Mouse (Mus musculus): Measurements from ENCODE around the gene Lefty1. TPM values are rescaled to one million over a fixed set of nuclear protein-coding genes. Genes with fewer than 3 reads are reported as not detected.
"Not testable (repeated sequence)": the region's sequence is repeated elsewhere in the genome, so short reads cannot be mapped to it uniquely, and the experiment has no call there.

Lefty1 gene
- polyA plus RNA-seq (2015; fragmentation: Nextera tagmentation; extraction: Ambion mirVana), result 1.8 and 2.2 TPM in 2 replicates

DNA sequence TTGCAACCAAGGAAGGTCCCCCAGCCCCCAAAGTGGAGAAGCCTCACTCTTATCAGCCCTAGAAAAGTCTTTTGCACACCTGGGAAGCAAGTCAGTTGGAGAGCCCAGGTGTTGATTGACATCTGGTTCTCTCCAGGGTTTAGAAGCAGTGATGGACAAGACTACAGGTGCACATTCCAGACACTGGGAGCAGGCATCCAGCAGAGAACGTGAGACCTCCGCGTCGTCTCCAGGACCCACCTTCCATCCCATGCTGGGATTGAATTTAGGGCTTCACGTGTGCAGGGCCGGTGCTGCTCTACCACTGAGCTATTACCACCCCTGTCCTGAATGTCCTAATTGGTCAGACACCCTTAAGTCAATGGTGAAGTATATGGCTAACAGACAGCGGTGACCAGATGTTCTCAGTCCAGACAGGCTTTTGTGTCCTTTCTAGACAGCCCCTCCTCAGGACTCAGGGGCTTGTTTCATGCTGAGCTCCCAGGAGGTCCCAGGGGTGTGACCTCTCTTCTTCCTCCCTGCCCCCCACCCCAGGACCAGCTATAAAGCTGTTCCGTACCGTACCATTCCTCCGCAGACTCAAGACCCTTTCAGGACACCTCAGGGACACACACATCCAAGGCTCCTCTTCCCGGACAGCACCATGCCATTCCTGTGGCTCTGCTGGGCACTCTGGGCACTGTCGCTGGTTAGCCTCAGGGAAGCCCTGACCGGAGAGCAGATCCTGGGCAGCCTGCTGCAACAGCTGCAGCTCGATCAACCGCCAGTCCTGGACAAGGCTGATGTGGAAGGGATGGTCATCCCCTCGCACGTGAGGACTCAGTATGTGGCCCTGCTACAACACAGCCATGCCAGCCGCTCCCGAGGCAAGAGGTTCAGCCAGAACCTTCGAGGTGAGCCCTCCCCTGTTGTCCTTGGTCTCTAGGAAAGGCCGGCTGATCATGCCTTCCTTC is at the start of gene Lefty1:
Lefty1 (plus strand) TSS at position 556 of the 953 bp plus-strand sequence.
- Histone ChIP-seq H3K27ac (no peak within 1 kb of the TSS), H3K36me3 (no peaks in the 10 kb centered on the region), H3K9me3 (no peaks in the 10 kb centered on the region), H3K27me3 (peaks cover 63% of the 10 kb centered on the region), H3K4me2 (replicated peaks) (no peak within 1 kb of the TSS), H3K4me3 (no peak within 1 kb of the TSS), H3K9ac (no peak within 1 kb of the TSS), H3K4me1 (no peaks in the 10 kb centered on the region; the same call in 1 of the 2 replicates)
- 15% methylated on average over 21 of the region's 21 CpGs for WGBS
- no peak for ATAC-seq (ENCODE audit: low FRiP score, low read depth)

DNA sequence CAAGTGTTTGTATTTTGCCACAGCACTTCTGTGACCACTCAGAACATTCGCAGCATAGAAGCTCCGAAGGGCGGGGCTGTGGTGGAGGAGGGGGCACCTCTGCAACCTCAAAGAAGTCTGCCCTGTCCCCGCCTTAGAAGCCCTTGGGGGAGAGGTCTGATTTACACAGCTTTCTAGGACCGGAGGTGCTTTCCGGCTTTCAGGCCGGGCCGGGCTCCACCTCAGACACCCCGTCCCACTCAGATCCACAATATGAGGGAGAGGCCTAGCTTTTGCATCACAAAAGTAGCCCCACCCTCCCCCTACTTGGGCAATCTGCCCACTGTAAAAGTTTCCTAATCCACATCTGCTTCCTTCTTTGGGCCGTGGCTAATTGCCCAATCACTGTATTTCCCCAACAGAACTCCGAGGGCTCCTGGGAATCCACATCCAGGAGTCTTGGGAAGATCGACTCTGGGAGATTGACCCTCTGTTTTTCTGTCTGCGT is 46.2 kb upstream of the Lefty1 start:
- Histone ChIP-seq H3K4me3 (peak overlapping the region; percentile 11), H3K4me2 (replicated peaks) (peak overlapping the region; percentile 54), H3K27me3 (peaks cover 21% of the 10 kb centered on the region), H3K27ac (peak overlapping the region; percentile 52; the same call in 1 of the 2 replicates), H3K9ac (peak overlapping the region; percentile 35; the same call in 1 of the 2 replicates), H3K4me1 (peaks cover 13% of the 10 kb centered on the region), H3K36me3 (no peaks in the 10 kb centered on the region), H3K9me3 (no peaks in the 10 kb centered on the region)
- ATAC-seq (ENCODE audit: low FRiP score, low read depth), result peak; percentile 64
- WGBS, result 2% methylated on average over 13 of the region's 13 CpGs

DNA sequence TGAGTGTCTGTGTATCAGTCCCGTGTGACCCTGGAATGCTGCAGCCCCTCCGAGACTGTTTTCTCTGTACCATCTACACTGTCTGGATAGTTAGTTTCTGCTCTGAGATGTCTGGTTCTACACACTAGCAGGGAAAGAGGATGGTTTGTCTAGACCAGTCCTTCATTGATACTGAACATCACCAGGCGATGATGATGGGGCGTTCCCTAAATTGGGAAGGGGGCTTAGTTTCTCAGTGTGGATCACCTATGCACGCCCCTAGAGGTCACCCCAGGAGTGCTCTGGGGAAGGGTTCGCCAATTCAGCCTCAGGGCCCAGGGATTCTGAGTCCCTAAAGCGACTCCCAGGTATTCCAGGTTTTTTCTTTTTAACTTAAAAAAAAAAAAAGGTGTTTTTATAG is 45.6 kb upstream of the Lefty1 start:
- Histone ChIP-seq H3K27ac (peak overlapping the region; percentile 48; the same call in 1 of the 2 replicates), H3K36me3 (no peaks in the 10 kb centered on the region), H3K4me2 (replicated peaks) (peak overlapping the region; percentile 54), H3K27me3 (peaks cover 27% of the 10 kb centered on the region), H3K9me3 (no peaks in the 10 kb centered on the region), H3K4me3 (peak overlapping the region; percentile 11; the same call in 1 of the 2 replicates), H3K9ac (peak overlapping the region; percentile 35; the same call in 1 of the 2 replicates), H3K4me1 (peaks cover 13% of the 10 kb centered on the region)
- no peak for ATAC-seq (ENCODE audit: low FRiP score, low read depth)
- 28% methylated on average over 7 of the region's 7 CpGs for WGBS

DNA sequence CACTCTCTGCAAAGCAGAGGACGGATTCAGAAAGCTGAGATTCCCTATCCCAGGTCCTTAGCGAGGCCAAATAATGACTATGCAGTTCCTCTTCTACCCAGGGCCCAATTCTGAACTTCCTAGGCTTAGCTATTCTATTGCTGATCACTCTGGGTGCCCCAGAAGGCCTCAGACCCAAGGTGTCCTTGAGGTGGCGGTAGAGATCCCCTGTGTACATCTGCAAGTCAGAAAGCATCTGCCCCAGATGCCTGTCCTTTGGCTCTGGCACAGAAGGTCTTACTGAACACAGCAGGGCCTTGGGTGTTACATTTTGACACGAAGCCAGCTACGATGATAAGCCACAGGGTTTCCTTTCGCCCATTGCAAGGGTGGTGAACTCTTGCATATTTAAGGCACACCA is 45.0 kb upstream of the Lefty1 start:
- H3K4me3 ChIP-seq, result no peak overlapping the region
- peaks cover 33% of the 10 kb centered on the region for H3K27me3 ChIP-seq
- ATAC-seq (ENCODE audit: low FRiP score, low read depth), result no peak
- H3K9ac ChIP-seq, result no peak overlapping the region
- H3K4me1 ChIP-seq, result peaks cover 19% of the 10 kb centered on the region
- H3K27ac ChIP-seq, result no peak overlapping the region
- no peaks in the 10 kb centered on the region for H3K9me3 ChIP-seq
- H3K4me2 ChIP-seq (replicated peaks), result no peak overlapping the region
- no peaks in the 10 kb centered on the region for H3K36me3 ChIP-seq
- 47% methylated on average over 6 of the region's 6 CpGs for WGBS

DNA sequence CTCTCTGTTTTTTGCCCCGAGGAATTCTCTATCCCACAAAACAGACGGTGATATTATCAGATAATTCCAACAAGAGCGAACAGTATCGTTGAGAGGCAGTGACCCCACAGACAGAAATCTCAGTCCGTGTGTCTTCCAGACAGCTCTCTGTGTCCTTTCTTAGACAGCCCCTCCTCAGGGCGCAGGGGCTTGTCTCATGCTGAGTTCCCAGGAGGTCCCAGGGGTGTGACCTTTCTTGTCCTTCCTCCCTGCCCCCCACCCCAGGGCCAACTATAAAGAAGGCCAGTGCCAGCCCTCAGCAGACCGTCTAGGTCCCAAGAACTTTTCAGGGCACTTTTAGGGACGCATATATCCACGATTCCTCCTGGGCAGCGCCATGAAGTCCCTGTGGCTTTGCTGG is 42.0 kb upstream of the Lefty1 start, which contains the start of gene Lefty2:
Lefty2 (plus strand) TSS at position 301 of the 400 bp plus-strand sequence.
- no peak within 1 kb of the TSS for H3K9ac ChIP-seq
- H3K4me1 ChIP-seq, result peaks cover 19% of the 10 kb centered on the region
- H3K27ac ChIP-seq, result no peak within 1 kb of the TSS
- H3K4me3 ChIP-seq, result no peak within 1 kb of the TSS
- H3K4me2 ChIP-seq (replicated peaks), result no peak within 1 kb of the TSS; the same call in 1 of the 2 replicates
- WGBS, result 56% methylated on average over 10 of the region's 10 CpGs
- H3K9me3 ChIP-seq, result no peaks in the 10 kb centered on the region
- H3K36me3 ChIP-seq, result no peaks in the 10 kb centered on the region
- H3K27me3 ChIP-seq, result peaks cover 47% of the 10 kb centered on the region
- no peak for ATAC-seq (ENCODE audit: low FRiP score, low read depth)

DNA sequence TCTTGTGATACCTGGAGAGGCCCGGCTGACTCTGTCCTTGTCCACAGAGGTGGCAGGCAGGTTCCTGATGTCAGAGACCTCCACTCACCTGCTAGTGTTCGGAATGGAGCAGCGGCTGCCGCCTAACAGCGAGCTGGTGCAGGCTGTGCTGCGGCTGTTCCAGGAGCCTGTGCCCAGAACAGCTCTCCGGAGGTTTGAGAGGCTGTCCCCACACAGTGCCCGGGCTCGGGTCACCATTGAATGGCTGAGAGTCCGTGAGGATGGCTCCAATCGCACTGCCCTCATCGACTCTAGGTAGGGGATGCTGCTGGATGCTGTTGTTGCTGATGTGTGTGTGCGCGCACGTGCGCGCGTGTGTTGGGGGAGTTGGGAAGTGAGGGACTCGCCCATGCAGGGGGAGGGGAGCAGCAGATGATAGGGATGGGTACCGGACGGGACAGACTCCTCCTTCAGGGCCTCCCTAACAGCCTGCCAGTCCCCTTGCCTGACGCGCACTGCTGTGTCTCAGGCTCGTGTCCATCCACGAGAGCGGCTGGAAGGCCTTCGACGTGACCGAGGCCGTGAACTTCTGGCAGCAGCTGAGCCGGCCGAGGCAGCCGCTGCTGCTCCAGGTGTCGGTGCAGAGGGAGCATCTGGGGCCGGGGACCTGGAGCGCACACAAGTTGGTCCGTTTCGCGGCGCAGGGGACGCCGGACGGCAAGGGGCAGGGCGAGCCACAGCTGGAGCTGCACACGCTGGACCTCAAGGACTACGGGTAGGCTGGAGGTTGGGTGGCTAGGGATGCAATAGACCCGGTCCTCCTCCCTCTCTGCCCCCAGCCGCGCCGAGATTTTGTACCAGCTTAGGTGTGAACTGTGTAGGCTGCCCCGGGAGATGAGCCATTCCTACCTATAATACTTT is 40.5 kb upstream of the Lefty1 start:
- not testable (repeated sequence) for H3K9me3 ChIP-seq, H3K36me3 ChIP-seq, H3K27ac ChIP-seq, H3K4me1 ChIP-seq
- 0 out of 2 replicates have a peak, but pooled peaks have one; percentile 39 for ATAC-seq (ENCODE audit: low FRiP score, low read depth)
- H3K4me3 ChIP-seq, result peak overlapping the region; percentile 28
- H3K4me2 ChIP-seq (replicated peaks), result peak overlapping the region; percentile 54
- 0 out of 2 replicates have a peak overlapping the region, but pooled peaks have one; percentile 31 for H3K9ac ChIP-seq
- WGBS, result 3% methylated on average over 51 of the region's 51 CpGs
- peaks cover 47% of the 10 kb centered on the region for H3K27me3 ChIP-seq

DNA sequence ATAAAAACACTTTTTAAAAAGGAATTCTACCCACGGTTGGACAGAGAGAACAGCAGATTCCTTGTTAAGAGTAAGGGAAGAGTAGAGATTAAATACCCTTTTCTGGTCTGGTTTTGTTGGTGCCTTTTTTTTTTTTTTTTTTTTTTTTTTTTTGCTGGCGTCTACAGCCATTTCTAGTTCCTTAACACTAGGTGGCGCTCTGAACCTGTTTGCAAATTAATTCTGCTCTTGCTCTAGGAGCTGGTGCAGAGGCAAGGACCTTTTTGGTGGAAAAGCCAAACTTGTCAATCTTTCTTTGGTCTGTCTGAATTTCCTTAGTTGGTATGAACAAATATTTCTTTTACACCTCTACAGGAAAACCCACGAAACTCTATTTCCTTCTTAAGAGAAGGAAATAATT is 33.7 kb upstream of the Lefty1 start:
- Histone ChIP-seq H3K9ac (no peak overlapping the region; the same call in 1 of the 2 replicates), H3K27ac (no peak overlapping the region), H3K9me3 (no peaks in the 10 kb centered on the region), H3K27me3 (peaks cover 3% of the 10 kb centered on the region; the same call in 1 of the 2 replicates), H3K36me3 (peaks cover 6% of the 10 kb centered on the region), H3K4me2 (replicated peaks) (no peak overlapping the region), H3K4me3 (no peak overlapping the region), H3K4me1 (peaks cover 14% of the 10 kb centered on the region)
- no peak for ATAC-seq (ENCODE audit: low FRiP score, low read depth)
- 3% methylated on average over 4 of the region's 4 CpGs for WGBS

DNA sequence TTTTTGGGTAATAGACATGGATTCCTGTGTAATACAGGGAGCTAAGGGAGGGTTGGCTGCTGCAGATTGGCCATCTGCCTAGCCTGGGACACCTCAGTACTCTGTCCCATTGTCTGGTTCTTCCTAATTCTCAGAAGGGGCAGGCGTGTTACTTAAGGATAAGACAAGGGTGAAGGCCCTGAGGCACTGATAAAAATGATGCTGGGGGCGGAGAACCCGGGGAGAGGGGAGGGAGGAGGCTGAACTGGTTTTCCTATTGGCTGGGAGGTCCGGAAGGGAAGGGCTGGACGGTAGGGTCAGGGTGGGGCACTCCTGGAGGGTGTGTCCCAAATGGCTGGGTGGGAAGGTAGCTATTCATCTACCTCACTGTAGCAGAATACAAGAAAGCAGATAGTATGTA is 31.9 kb upstream of the Lefty1 start:
- peaks cover 20% of the 10 kb centered on the region for H3K4me1 ChIP-seq
- no peak overlapping the region for H3K4me2 ChIP-seq (replicated peaks)
- peaks cover 24% of the 10 kb centered on the region for H3K36me3 ChIP-seq
- H3K9ac ChIP-seq, result no peak overlapping the region
- WGBS, result 36% methylated on average over 5 of the region's 5 CpGs
- H3K9me3 ChIP-seq, result no peaks in the 10 kb centered on the region
- no peak for ATAC-seq (ENCODE audit: low FRiP score, low read depth)
- no peak overlapping the region for H3K27ac ChIP-seq
- no peaks in the 10 kb centered on the region for H3K27me3 ChIP-seq
- no peak overlapping the region for H3K4me3 ChIP-seq

DNA sequence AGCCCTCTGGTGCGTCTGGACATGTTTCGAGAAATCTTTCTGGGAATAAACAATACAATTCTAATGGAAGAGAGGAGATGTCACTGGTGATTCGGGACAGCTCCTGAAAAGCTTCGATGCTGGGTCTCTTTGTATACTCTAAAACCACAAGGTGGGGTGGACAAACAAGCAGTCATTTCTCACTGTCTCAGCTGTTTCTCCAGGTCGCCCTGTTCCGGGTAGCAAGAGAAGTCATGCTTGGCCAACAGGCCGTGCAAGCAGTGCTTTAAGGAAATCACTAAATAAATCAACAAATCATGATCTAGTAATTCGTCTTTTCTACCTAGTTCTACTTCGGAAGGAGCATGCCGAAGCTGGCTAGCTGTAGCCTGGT is 31.2 kb upstream of the Lefty1 start:
- 0 out of 2 replicates have a peak, but pooled peaks have one; percentile 2 for ATAC-seq (ENCODE audit: low FRiP score, low read depth)
- Histone ChIP-seq H3K36me3 (peaks cover 31% of the 10 kb centered on the region), H3K27ac (peak overlapping the region; percentile 49; the same call in 1 of the 2 replicates), H3K4me1 (peaks cover 20% of the 10 kb centered on the region), H3K4me2 (replicated peaks) (peak overlapping the region; percentile 81), H3K9me3 (no peaks in the 10 kb centered on the region), H3K4me3 (peak overlapping the region; percentile 77), H3K27me3 (no peaks in the 10 kb centered on the region), H3K9ac (0 out of 2 replicates have a peak overlapping the region, but pooled peaks have one; percentile 40)
- 41% methylated on average over 10 of the region's 10 CpGs for WGBS

DNA sequence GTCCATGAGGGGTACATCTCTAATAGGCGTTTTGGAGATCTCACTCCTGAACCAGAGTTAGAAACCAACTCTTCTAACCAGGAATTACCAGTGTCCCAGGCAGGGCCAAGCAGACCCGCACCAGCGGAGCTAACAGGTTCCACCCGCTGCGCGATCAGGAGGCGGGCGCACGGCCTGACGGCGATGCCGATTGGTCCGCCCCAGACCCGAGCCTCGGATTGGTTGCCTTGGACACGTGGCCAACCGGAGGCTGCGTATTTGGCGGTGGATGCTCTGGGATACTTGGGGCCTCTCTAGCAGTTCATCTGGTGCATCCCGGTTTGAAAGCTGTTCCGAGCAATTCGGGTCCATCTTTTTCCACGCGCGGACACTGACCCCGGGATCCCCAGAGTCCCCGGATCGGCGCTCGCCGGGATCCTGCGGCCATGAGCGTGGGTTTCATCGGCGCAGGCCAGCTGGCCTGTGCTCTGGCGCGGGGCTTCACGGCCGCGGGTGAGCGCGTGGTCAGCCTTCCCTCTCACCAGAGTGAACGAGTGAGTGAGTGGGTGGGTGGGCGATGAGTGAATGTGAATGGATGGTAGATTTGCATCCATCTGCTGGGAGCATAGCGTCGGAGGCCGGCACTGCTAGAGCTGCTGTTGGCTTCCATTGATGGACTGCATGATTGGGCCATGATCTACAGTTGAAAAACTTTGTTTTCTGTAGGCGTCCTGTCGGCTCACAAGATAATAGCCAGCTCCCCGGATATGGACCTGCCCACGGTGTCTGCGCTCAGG is 30.6 kb upstream of the Lefty1 start, which contains the start of gene Pycr2:
Pycr2 (plus strand) TSS at position 255 of the 776 bp plus-strand sequence.
- H3K27me3 ChIP-seq, result no peaks in the 10 kb centered on the region
- peak within 1 kb of the TSS; percentile 81 for H3K27ac ChIP-seq
- peaks cover 37% of the 10 kb centered on the region for H3K36me3 ChIP-seq
- H3K4me3 ChIP-seq, result peak within 1 kb of the TSS; percentile 77
- H3K9ac ChIP-seq, result peak within 1 kb of the TSS; percentile 92
- 1% methylated on average over 52 of the region's 52 CpGs for WGBS
- H3K4me2 ChIP-seq (replicated peaks), result peak within 1 kb of the TSS; percentile 81
- peak; percentile 99 for ATAC-seq (ENCODE audit: low FRiP score, low read depth)
- peaks cover 20% of the 10 kb centered on the region for H3K4me1 ChIP-seq
- no peaks in the 10 kb centered on the region for H3K9me3 ChIP-seq

DNA sequence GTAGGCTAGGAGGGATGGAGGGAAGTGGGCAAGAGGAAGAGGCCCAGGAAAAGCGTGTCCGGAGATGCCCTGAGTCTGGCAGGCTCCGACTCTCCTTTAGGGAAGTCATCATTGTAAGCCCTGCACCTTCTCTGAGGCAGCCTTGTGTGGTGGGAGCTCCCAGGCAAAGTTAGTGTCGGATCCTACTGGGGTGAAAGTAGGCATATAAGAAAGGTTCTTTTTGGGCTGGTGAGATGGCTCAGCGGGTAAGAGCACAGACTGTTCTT is 30.1 kb upstream of the Lefty1 start:
- Histone ChIP-seq H3K4me1 (peaks cover 20% of the 10 kb centered on the region), H3K9ac (peak overlapping the region; percentile 92), H3K36me3 (peaks cover 38% of the 10 kb centered on the region), H3K4me2 (replicated peaks) (peak overlapping the region; percentile 81), H3K9me3 (no peaks in the 10 kb centered on the region), H3K27me3 (no peaks in the 10 kb centered on the region), H3K27ac (peak overlapping the region; percentile 81; the same call in 1 of the 2 replicates), H3K4me3 (peak overlapping the region; percentile 77)
- 4% methylated on average over 5 of the region's 5 CpGs for WGBS
- no peak for ATAC-seq (ENCODE audit: low FRiP score, low read depth)

Data from limb, embryonic 13.5 days (tissue).